Mouse (Mus musculus) heart, postnatal 0 days (tissue): ENCODE measurements at regions not wholly inside any gene's neighbourhood (a gene's known extent, or its start where the extent isn't known, plus 50 kb on each side); places are given as distances from the start of the nearest gene placed in this dataset.

Source experiments
- ATAC-seq: fragments of 200-750 bp; cut with Nextera tagmentation; 2 replicates; pipeline ENCODE4 v1.8.0; 2017; ENCODE audit warnings: low read depth, moderate number of reproducible peaks, moderate library complexity; ENCODE audit not compliant: insufficient read depth
- DNase-seq: peaks from one replicate; pipeline ENCODE4 v3.0.0-alpha.2; 2016; ENCODE audit warnings: low spot score
- H3K27ac ChIP-seq: fragments of 300-500 bp; sonication (generic); 2 replicates; pipeline ENCODE4 v1.5.1; 2014; ENCODE audit warnings: low read depth, mild to moderate bottlenecking
- H3K27me3 ChIP-seq: fragments of 300-500 bp; sonication (generic); 2 replicates; pipeline ENCODE4 v1.6.1; 2014; ENCODE audit warnings: low read length, mixed read lengths; ENCODE audit not compliant: control insufficient read depth, insufficient read depth
- H3K36me3 ChIP-seq: fragments of 300-500 bp; sonication (generic); replicated peaks from 2 replicates; pipeline ENCODE4 v1.6.1; 2014; ENCODE audit warnings: low read length, mixed read lengths; ENCODE audit not compliant: control insufficient read depth, insufficient read depth
- H3K4me1 ChIP-seq: fragments of 300-500 bp; sonication (generic); 2 replicates; pipeline ENCODE4 v1.6.1; 2014; ENCODE audit warnings: antibody characterized with exemption; ENCODE audit not compliant: control insufficient read depth, insufficient read depth
- H3K4me2 ChIP-seq: fragments of 300-500 bp; sonication (generic); 2 replicates; pipeline ENCODE4 v1.6.1; 2014; ENCODE audit warnings: low read depth, mild to moderate bottlenecking, low read length, moderate library complexity
- H3K4me3 ChIP-seq: fragments of 300-500 bp; sonication (generic); 2 replicates; pipeline ENCODE4 v1.5.1; 2014; ENCODE audit warnings: low read depth, low read length
- H3K9ac ChIP-seq: fragments of 300-500 bp; sonication (generic); replicated peaks from 2 replicates; pipeline ENCODE4 v1.6.1; 2014; ENCODE audit warnings: low read depth, low read length, mixed read lengths
- H3K9me3 ChIP-seq: fragments of 300-500 bp; sonication (generic); replicated peaks from 2 replicates; pipeline ENCODE4 v1.6.1; 2016; ENCODE audit warnings: low read length; ENCODE audit not compliant: control insufficient read depth
- CTCF ChIP-seq: IDR thresholded peaks from 2 replicates; pipeline ENCODE4 v1.5.1; 2016; ENCODE audit warnings: antibody characterized with exemption, control low read depth, low read depth
- EP300 ChIP-seq: IDR thresholded peaks from 2 replicates; pipeline ENCODE4 v1.6.1; 2016; ENCODE audit warnings: antibody characterized with exemption, low read depth
- WGBS: fragments of 180-500 bp; shearing (Covaris S2); extraction: QIAGEN DNeasy Blood & Tissue Kit; methylation state at CpG from one replicate; pipeline ENCODE4 v1.1.7; 2014; 5-methylcytosine and 5-hydroxymethylcytosine counted together

GRCm38 (mm10) chr16:47754671-47755070 lies 528.9 kb upstream of the Dppa4 start:
- TF ChIP-seq CTCF (no peak), EP300 (no peak)

GRCm38 (mm10) chr16:47758296-47758695 lies 525.2 kb upstream of the Dppa4 start:
- ATAC-seq, result no peak
- Histone ChIP-seq H3K9me3 (no peaks in the 10 kb centered on the region), H3K36me3 (no peaks in the 10 kb centered on the region), H3K4me3 (no peak overlapping the region), H3K4me1 (no peaks in the 10 kb centered on the region), H3K9ac (no peak overlapping the region), H3K4me2 (no peak overlapping the region), H3K27ac (no peak overlapping the region), H3K27me3 (no peaks in the 10 kb centered on the region)
- no peak for TF ChIP-seq EP300
- TF ChIP-seq CTCF, result no peak
- no peak for DNase-seq
- WGBS, result 46% methylated on average over 1 of the region's 1 CpGs

More at GRCm38 (mm10) chr16:47754671-47755070, 528.9 kb upstream of the Dppa4 start:
- Histone ChIP-seq H3K27me3 (no peaks in the 10 kb centered on the region), H3K36me3 (no peaks in the 10 kb centered on the region), H3K4me3 (no peak overlapping the region), H3K9ac (no peak overlapping the region), H3K4me2 (no peak overlapping the region), H3K4me1 (no peaks in the 10 kb centered on the region), H3K27ac (no peak overlapping the region), H3K9me3 (no peaks in the 10 kb centered on the region)
- ATAC-seq (no peak), DNase-seq (no peak)
- 59% methylated on average over 2 of the region's 2 CpGs for WGBS

- no peak for DNase-seq
- no peak for ATAC-seq
- H3K27ac ChIP-seq, result no peak overlapping the region
- 53% methylated on average over 3 of the region's 3 CpGs for WGBS
- H3K27me3 ChIP-seq, result no peaks in the 10 kb centered on the region
- no peak overlapping the region for H3K4me3 ChIP-seq
- no peaks in the 10 kb centered on the region for H3K9me3 ChIP-seq
- no peak overlapping the region for H3K4me2 ChIP-seq
- H3K36me3 ChIP-seq, result no peaks in the 10 kb centered on the region
- TF ChIP-seq CTCF, result no peak; the same call in 1 of the 2 replicates
- no peak for TF ChIP-seq EP300
- H3K9ac ChIP-seq, result no peak overlapping the region
- no peaks in the 10 kb centered on the region for H3K4me1 ChIP-seq
Measured at GRCm38 (mm10) chr16:47765742-47766141, 517.8 kb upstream of the Dppa4 start.

- no peak for ATAC-seq
- H3K4me3 ChIP-seq, result no peak overlapping the region
- H3K27me3 ChIP-seq, result no peaks in the 10 kb centered on the region
- DNase-seq, result no peak
- no peaks in the 10 kb centered on the region for H3K4me1 ChIP-seq
- no peak overlapping the region for H3K4me2 ChIP-seq
- no peaks in the 10 kb centered on the region for H3K9me3 ChIP-seq
- no peak overlapping the region for H3K27ac ChIP-seq
- no peak for TF ChIP-seq CTCF
- no peak for TF ChIP-seq EP300
- H3K36me3 ChIP-seq, result no peaks in the 10 kb centered on the region
- H3K9ac ChIP-seq, result no peak overlapping the region
- 56% methylated on average over 5 of the region's 5 CpGs for WGBS
Measured at GRCm38 (mm10) chr16:47788515-47788914, 495.0 kb upstream of the Dppa4 start.

- H3K27ac ChIP-seq, result no peak overlapping the region
- H3K36me3 ChIP-seq, result no peaks in the 10 kb centered on the region
- ATAC-seq, result no peak
- no peaks in the 10 kb centered on the region for H3K27me3 ChIP-seq
- H3K4me2 ChIP-seq, result no peak overlapping the region
- H3K4me1 ChIP-seq, result no peaks in the 10 kb centered on the region
- no peak for TF ChIP-seq EP300
- no peak for TF ChIP-seq CTCF
- H3K4me3 ChIP-seq, result no peak overlapping the region
- no peaks in the 10 kb centered on the region for H3K9me3 ChIP-seq
- no peak for DNase-seq
- H3K9ac ChIP-seq, result no peak overlapping the region
- WGBS, result 90% methylated on average over 6 of the region's 6 CpGs
Measured at GRCm38 (mm10) chr16:47790666-47791065, 492.9 kb upstream of the Dppa4 start.

DNA sequence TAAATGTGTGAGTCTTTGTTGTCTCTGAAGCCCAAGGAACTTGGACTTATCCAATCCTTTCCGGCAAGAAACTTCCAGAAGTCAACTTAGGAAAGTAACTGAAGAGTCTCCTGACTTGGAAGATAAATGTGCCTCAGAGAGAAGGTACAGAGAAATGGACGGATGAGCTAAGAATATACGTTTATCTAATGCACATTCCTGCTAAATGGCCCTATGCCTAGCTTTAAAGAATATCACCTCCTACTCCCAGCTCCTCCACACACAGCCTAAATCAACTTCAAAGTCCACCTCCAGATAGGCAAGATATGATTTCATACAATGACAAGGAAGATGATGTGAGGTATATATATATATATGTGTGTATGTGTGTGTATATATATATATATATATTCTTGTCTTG lies 492.1 kb upstream of the Dppa4 start:
- no peak overlapping the region for H3K27ac ChIP-seq
- H3K27me3 ChIP-seq, result no peaks in the 10 kb centered on the region
- ATAC-seq (no peak), DNase-seq (no peak)
- H3K9ac ChIP-seq, result no peak overlapping the region
- no peak overlapping the region for H3K4me2 ChIP-seq
- H3K4me3 ChIP-seq, result no peak overlapping the region
- H3K4me1 ChIP-seq, result no peaks in the 10 kb centered on the region
- no peaks in the 10 kb centered on the region for H3K9me3 ChIP-seq
- no peak for TF ChIP-seq CTCF
- TF ChIP-seq EP300, result no peak
- 60% methylated on average over 3 of the region's 3 CpGs for WGBS
- no peaks in the 10 kb centered on the region for H3K36me3 ChIP-seq
